Mouse (Mus musculus): Measurements from ENCODE around the gene Smim12.

GRCm38 (mm10) chr4:127256739-127257138, 13.2 kb downstream of the Smim12 start:
- TF ChIP-seq POLR2A (IDR thresholded peaks at IDR 0.05; ENCODE audit: low read depth, low read length), result no peak
- TF ChIP-seq CTCF (IDR thresholded peaks at IDR 0.05; ENCODE audit: extremely low read depth, insufficient read depth, insufficient read length, insufficient replicate concordance), result no peak

Data from spleen, adult 2 months (tissue).